Comparison of ENCODE assay signal across 8 mouse cellular contexts in genomic region chr13:24112689-24113348, GRCm38 (mm10).
DNase-seq lines count a peak whose midpoint lies in the region; ATAC-seq and TF ChIP-seq lines count a peak whose summit lies in the region.

No protein-coding gene starts in this region.

- no peak overlapping the region for H3K27ac ChIP-seq in heart, adult 2 months
- peak overlapping the region; percentile 64 for H3K27ac ChIP-seq in lung, embryonic 16.5 days (ENCODE audit: low read length)

- peak; percentile 36 for DNase-seq in urinary bladder, postnatal 25 days (ENCODE audit: low spot score)
- DNase-seq in urinary bladder, postnatal 10 days (ENCODE audit: low spot score), result no peak
- DNase-seq in cerebellum, adult 9-11 months, result peak; percentile 68
- DNase-seq in heart, adult 2 months, result peak; percentile 29
- DNase-seq in kidney, postnatal 14 days, result peak; percentile 65
- DNase-seq in ovary, postnatal 14 days (ENCODE audit: low spot score), result peak; percentile 27
- DNase-seq in thymus, postnatal 36 days, result peak; percentile 6 to 13

- 69% methylated on average over 9 of the region's 9 CpGs for WGBS in heart, adult 2 months
- WGBS in lung, embryonic 16.5 days, result 41% methylated on average over 9 of the region's 9 CpGs

- no peaks in the 10 kb centered on the region for H3K9me3 ChIP-seq in lung, embryonic 16.5 days (ENCODE audit: control insufficient read depth, low read length)

- H3K4me1 ChIP-seq in heart, adult 2 months (ENCODE audit: control insufficient read depth, insufficient read depth, low read length), result no peaks in the 10 kb centered on the region
- H3K4me1 ChIP-seq in lung, embryonic 16.5 days (replicated peaks; ENCODE audit: control insufficient read depth, insufficient read depth, low read length), result 0 out of 2 replicates have a peak, but pooled peaks cover 2% of the 10 kb centered on the region

- H3K36me3 ChIP-seq in heart, adult 2 months (ENCODE audit: control insufficient read depth, insufficient read depth, low read length), result no peaks in the 10 kb centered on the region
- H3K36me3 ChIP-seq in lung, embryonic 16.5 days (ENCODE audit: control insufficient read depth, insufficient read depth, low read length), result peaks cover 2% of the 10 kb centered on the region; the same call in 1 of the 2 replicates

- H3K9ac ChIP-seq in heart, adult 2 months (ENCODE audit: low read depth, low read length), result no peak overlapping the region
- H3K9ac ChIP-seq in lung, embryonic 16.5 days (ENCODE audit: low read length), result no peak overlapping the region

- H3K4me2 ChIP-seq in lung, embryonic 16.5 days (ENCODE audit: low read depth, low read length), result no peak overlapping the region

- peak; percentile 75 for TF ChIP-seq CTCF in heart, adult 2 months (IDR thresholded peaks at IDR 0.05)

- intact Hi-C loops in heart, adult 2 months (cut with DNase I), result loop anchor here (1.0 to 10.0 kb wide), 2 partner anchors 142 to 168 kb away; no protein-coding TSS in a partner anchor

- H3K27me3 ChIP-seq in heart, adult 2 months (ENCODE audit: control insufficient read depth, insufficient read depth, low read length), result no peaks in the 10 kb centered on the region
- H3K27me3 ChIP-seq in lung, embryonic 16.5 days (ENCODE audit: control insufficient read depth, insufficient read depth, low read depth, low read length), result no peaks in the 10 kb centered on the region

- H3K79me2 ChIP-seq in heart, adult 2 months (replicated peaks; ENCODE audit: control insufficient read depth, insufficient read depth, low read length), result no peaks in the 10 kb centered on the region

- 0 out of 2 replicates have a peak, but pooled peaks have one; percentile 38 for TF ChIP-seq EP300 in heart, adult 2 months (IDR thresholded peaks at IDR 0.05; ENCODE audit: insufficient read depth, low read depth, low read length)

- peak; percentile 93 for ATAC-seq in lung, embryonic 16.5 days (ENCODE audit: low read depth)

- no peak overlapping the region for H3K4me3 ChIP-seq in heart, adult 2 months
- H3K4me3 ChIP-seq in lung, embryonic 16.5 days (ENCODE audit: low read length), result no peak overlapping the region

- no peak for TF ChIP-seq POLR2A in heart, adult 2 months (IDR thresholded peaks at IDR 0.05; ENCODE audit: insufficient read depth, low read depth, low read length)
